Mouse (Mus musculus) CD4-positive, CD25-positive, alpha-beta regulatory T cell, adult 9 weeks (primary cell): ENCODE measurements around the gene Klhl26. TPM values are rescaled to one million over a fixed set of nuclear protein-coding genes. Genes with fewer than 3 reads are reported as not detected.

Source experiments
- polyA plus RNA-seq: library from polyadenylated mRNA; unstranded; fragments of 100-300 nt; shearing (Covaris generic); gene quantifications from one replicate; pipeline ENCODE4 v1.2.1, GENCODE M21; 2017

Gene Klhl26
- polyA plus RNA-seq, result 8.9 TPM

GRCm38 (mm10) chr8:70476333-70477268 is at the start of gene Klhl26:
TSS of gene Klhl26 (minus strand) at chr8:70476968.

GRCm38 (mm10) chr8:70510228-70510915 is 33.6 kb upstream of the Klhl26 start, which contains the start of gene Uba52:
TSS of gene Uba52 (minus strand) at chr8:70510801.

GRCm38 (mm10) chr8:70506328-70507026 is 29.7 kb upstream of the Klhl26 start, which contains the start of gene Rex1bd:
TSS of gene Rex1bd (minus strand) at chr8:70506752.

GRCm38 (mm10) chr8:70492664-70493640 is 16.2 kb upstream of the Klhl26 start, which contains the start of gene Crlf1:
TSS of gene Crlf1 (plus strand) at chr8:70493158.

GRCm38 (mm10) chr8:70486941-70487520 is 10.3 kb upstream of the Klhl26 start, which contains the start of gene Tmem59l:
TSS of gene Tmem59l (minus strand) at chr8:70487358.

GRCm38 (mm10) chr8:70439055-70439847 is 37.5 kb downstream of the Klhl26 start, which contains the start of gene Crtc1:
TSS of gene Crtc1 (minus strand) at chr8:70439579.

Other genes starting within 250 kb of the Klhl26 start
- 33.0 TPM for gene Sugp2, start 242.7 kb downstream of the Klhl26 start, polyA plus RNA-seq
- gene Armc6, start 242.5 kb downstream of the Klhl26 start, polyA plus RNA-seq, result 13.1 TPM
- 1.3 TPM for gene Homer3, start 194.1 kb downstream of the Klhl26 start, polyA plus RNA-seq
- gene Ddx49, start 174.5 kb downstream of the Klhl26 start, polyA plus RNA-seq, result 55.0 TPM
- 381 TPM for gene Cope, start 174.4 kb downstream of the Klhl26 start, polyA plus RNA-seq
- gene Cers1, start 161.2 kb downstream of the Klhl26 start, polyA plus RNA-seq, result not detected
- not detected for gene Gdf1, start 147.2 kb downstream of the Klhl26 start, polyA plus RNA-seq
- gene Upf1, start 123.7 kb downstream of the Klhl26 start, polyA plus RNA-seq, result 3.1 TPM
- gene Comp, start 103.4 kb downstream of the Klhl26 start, polyA plus RNA-seq, result 0.33 TPM
- 22.8 TPM for gene Crtc1, start 37.4 kb downstream of the Klhl26 start, polyA plus RNA-seq
- not detected for gene Tmem59l, start 10.4 kb upstream of the Klhl26 start, polyA plus RNA-seq
- gene Crlf1, start 16.2 kb upstream of the Klhl26 start, polyA plus RNA-seq, result not detected
- 138 TPM for gene Rex1bd, start 29.8 kb upstream of the Klhl26 start, polyA plus RNA-seq
- gene Uba52, start 33.8 kb upstream of the Klhl26 start, polyA plus RNA-seq, result 1,281 TPM
- 424 TPM for gene Fkbp8, start 50.8 kb upstream of the Klhl26 start, polyA plus RNA-seq
- 106 TPM for gene Kxd1, start 51.0 kb upstream of the Klhl26 start, polyA plus RNA-seq
- 42.7 TPM for gene Ell, start 62.5 kb upstream of the Klhl26 start, polyA plus RNA-seq
- 48.6 TPM for gene Isyna1, start 117.4 kb upstream of the Klhl26 start, polyA plus RNA-seq
- 12.8 TPM for gene Ssbp4, start 131.9 kb upstream of the Klhl26 start, polyA plus RNA-seq
- gene Lrrc25, start 139.2 kb upstream of the Klhl26 start, polyA plus RNA-seq, result 0.57 TPM
- gene Gdf15, start 155.5 kb upstream of the Klhl26 start, polyA plus RNA-seq, result not detected
- 9.7 TPM for gene Pgpep1, start 183.4 kb upstream of the Klhl26 start, polyA plus RNA-seq
- 259 TPM for gene Lsm4, start 196.3 kb upstream of the Klhl26 start, polyA plus RNA-seq
- gene Jund, start 222.0 kb upstream of the Klhl26 start, polyA plus RNA-seq, result 12.8 TPM
- 0.07 TPM for gene Iqcn, start 226.5 kb upstream of the Klhl26 start, polyA plus RNA-seq
- gene Gm3336, start 241.6 kb upstream of the Klhl26 start, polyA plus RNA-seq, result not detected
- 0.41 TPM for gene Pde4c, start 246.8 kb upstream of the Klhl26 start, polyA plus RNA-seq